Mouse (Mus musculus) myocyte (in vitro differentiated cells): ENCODE results near the gene Slc2a5.
A peak's percentile ranks its signal among the peaks of the same experiment; 100 is the strongest.

Source experiments
- CEBPB ChIP-seq: IDR thresholded peaks from 2 replicates; pipeline ENCODE4 v1.6.1; 2011; ENCODE audit warnings: mild to moderate bottlenecking, moderate library complexity; ENCODE audit not compliant: poor library complexity, insufficient read depth, severe bottlenecking
- E2F4 ChIP-seq: IDR thresholded peaks from one replicate; pipeline ENCODE4 v1.6.1; 2011; ENCODE audit warnings: mild to moderate bottlenecking, control low read depth, moderate library complexity; ENCODE audit not compliant: insufficient read depth
- MAX ChIP-seq: IDR thresholded peaks from one replicate; pipeline ENCODE4 v1.6.1; 2011; ENCODE audit warnings: low read depth, mild to moderate bottlenecking, control low read depth
- MYOD1 ChIP-seq, 3 experiments: IDR thresholded peaks; one replicate each; pipeline ENCODE4 v1.6.1; 2011; ENCODE audit warnings: control low read depth in 2 of 3, low read depth in 2 of 3, mild to moderate bottlenecking in 2 of 3, moderate library complexity in 1 of 3; ENCODE audit not compliant: insufficient read length in 2 of 3, control insufficient read depth in 1 of 3
- MYOG ChIP-seq, 3 experiments: IDR thresholded peaks; one replicate each; pipeline ENCODE4 v1.6.1; 2011; ENCODE audit warnings: control low read depth in 2 of 3, low read depth in 2 of 3, mild to moderate bottlenecking in 2 of 3; ENCODE audit not compliant: insufficient read length in 2 of 3, control insufficient read depth in 1 of 3, insufficient read depth in 1 of 3
- POLR2A ChIP-seq: IDR thresholded peaks from one replicate; pipeline ENCODE4 v1.6.1; 2011; ENCODE audit warnings: low read depth, mild to moderate bottlenecking, control low read depth, moderate library complexity; ENCODE audit not compliant: insufficient read length
- POLR2AphosphoS2 ChIP-seq: IDR thresholded peaks from one replicate; pipeline ENCODE4 v1.6.1; 2011; ENCODE audit warnings: low read depth, control low read depth; ENCODE audit not compliant: insufficient read length
- REST ChIP-seq: IDR thresholded peaks from one replicate; pipeline ENCODE4 v1.6.1; 2011; ENCODE audit warnings: mild to moderate bottlenecking, control low read depth, moderate library complexity; ENCODE audit not compliant: insufficient read depth, insufficient read length
- SRF ChIP-seq: IDR thresholded peaks from one replicate; pipeline ENCODE4 v1.6.1; 2011; ENCODE audit warnings: low read depth; ENCODE audit not compliant: control insufficient read depth, insufficient read length
- TCF12 ChIP-seq: IDR thresholded peaks from one replicate; pipeline ENCODE4 v1.6.1; 2011; ENCODE audit warnings: mild to moderate bottlenecking, control low read depth; ENCODE audit not compliant: poor library complexity, insufficient read depth, severe bottlenecking
- TCF3 ChIP-seq: IDR thresholded peaks from one replicate; pipeline ENCODE4 v1.6.1; 2011; ENCODE audit warnings: low read depth, control low read depth; ENCODE audit not compliant: insufficient read length
- USF1 ChIP-seq: IDR thresholded peaks from one replicate; pipeline ENCODE4 v1.6.1; 2011; ENCODE audit warnings: low read depth, mild to moderate bottlenecking, control low read depth, moderate library complexity

DNA sequence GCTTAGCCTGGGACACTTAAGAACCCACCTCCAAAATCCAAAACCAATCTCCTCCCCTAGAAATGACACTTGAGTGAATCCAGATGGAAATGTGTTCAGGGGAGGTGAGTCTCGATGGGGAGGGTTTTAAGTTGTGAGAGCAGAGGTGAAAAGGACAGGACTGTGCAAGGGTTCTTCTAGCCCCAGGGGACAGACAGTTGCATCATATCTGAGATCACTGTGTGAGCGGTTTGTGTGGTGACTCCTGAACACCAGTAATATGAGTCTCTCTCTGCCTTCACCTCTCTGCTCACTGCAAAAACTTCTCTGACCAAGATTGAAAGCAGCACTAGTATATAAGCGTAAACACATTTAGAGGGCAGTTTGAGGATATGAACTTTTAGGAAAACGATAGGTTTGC is 27.2 kb downstream of the Slc2a5 start:
- TF ChIP-seq USF1 (no peak), REST (no peak), MYOD1 (IDR thresholded peaks at IDR 0.05; ENCODE audit: control insufficient read depth in 1 of 3, insufficient read length in 2 of 3, low read depth in 2 of 3) (no peak), MYOG (IDR thresholded peaks at IDR 0.05; ENCODE audit: control insufficient read depth in 1 of 3, insufficient read depth in 1 of 3, insufficient read length in 2 of 3, low read depth in 2 of 3) (no peak), TCF12 (no peak), TCF3 (no peak), CEBPB (peak; percentile 87), POLR2A (no peak), MAX (no peak), E2F4 (no peak), POLR2AphosphoS2 (no peak), SRF (no peak)
